Mouse (Mus musculus) kidney, postnatal 4 days (tissue): ENCODE data around the gene Ccl17.

ENCODE experiments used
- DNase-seq, 2 experiments: peaks; one replicate each; pipeline ENCODE4 v3.0.0; 2021; ENCODE audit warnings: mixed read lengths in 2 of 2

The Ccl17 gene

DNA sequence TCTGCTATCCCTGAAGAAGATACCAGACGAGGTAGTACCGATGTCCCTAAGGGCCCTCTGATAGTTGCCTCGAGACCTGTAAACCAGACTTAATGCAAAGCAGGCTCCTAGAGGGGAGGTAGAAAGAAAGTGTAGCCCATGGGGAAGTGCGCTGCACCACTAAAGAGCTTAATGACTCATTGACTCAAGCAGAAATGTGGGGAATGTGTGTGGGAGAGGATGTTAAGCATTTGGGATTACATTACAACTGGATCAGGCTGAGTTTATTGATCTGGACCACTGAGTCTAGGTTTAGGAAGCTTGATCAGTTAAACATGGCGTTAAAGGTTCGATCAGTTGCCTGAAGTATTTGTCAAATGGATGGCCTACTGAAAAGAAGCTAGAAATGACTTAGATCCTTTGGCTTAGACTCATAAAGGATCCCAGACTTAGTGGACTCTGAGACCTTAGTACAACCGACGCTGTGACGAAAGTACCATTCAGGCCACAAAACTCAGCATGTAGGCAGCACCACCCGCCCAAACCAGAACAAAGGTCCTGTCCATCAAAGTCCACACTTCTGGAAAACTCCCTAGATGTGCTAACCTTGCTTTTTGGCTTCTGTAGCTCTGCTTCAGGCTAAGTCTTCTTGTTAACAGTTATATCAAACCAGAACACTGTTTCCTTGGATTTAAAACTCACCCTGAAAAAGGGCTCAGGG lies 20.8 kb upstream of the Ccl17 start:
- DNase-seq = no peak

DNA sequence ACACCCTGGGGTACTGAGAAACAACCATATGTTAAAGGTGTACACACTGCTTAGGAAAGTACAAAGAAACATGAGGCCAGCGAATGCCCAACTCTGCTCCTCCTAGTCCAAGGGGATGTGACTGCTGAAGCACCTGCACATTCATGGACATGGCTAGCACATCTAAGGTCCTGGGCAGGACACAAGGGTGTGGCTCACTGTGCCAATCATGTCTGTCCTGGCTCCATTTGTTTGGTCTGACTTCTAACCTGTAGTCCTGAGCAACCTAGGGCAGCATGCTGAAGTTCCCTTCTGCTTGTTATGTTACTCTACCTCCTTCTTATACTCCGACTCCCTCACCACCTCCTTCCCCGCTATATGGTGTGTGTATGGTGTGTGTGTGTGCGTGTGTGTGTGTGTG lies 15.9 kb upstream of the Ccl17 start:
- DNase-seq = no peak

DNA sequence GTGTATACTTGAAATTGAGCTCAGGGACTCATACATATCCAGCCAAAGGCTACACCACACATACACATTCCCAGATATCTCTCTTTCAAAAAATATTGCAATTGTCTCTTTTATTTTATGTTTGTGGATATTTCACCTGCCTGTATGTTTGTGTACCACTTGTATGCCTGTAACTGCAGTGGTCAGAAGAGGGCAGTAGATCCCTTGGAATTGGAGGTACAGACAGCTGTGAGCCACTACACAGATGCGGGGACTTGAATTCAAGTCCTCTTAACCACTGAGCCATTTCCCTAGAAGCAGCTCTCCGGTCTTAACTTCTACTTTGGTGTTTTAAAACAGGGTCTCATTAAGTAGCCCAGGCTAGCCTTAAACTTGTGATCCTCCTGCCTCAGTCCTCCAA lies 15.5 kb upstream of the Ccl17 start:
- no peak for DNase-seq

DNA sequence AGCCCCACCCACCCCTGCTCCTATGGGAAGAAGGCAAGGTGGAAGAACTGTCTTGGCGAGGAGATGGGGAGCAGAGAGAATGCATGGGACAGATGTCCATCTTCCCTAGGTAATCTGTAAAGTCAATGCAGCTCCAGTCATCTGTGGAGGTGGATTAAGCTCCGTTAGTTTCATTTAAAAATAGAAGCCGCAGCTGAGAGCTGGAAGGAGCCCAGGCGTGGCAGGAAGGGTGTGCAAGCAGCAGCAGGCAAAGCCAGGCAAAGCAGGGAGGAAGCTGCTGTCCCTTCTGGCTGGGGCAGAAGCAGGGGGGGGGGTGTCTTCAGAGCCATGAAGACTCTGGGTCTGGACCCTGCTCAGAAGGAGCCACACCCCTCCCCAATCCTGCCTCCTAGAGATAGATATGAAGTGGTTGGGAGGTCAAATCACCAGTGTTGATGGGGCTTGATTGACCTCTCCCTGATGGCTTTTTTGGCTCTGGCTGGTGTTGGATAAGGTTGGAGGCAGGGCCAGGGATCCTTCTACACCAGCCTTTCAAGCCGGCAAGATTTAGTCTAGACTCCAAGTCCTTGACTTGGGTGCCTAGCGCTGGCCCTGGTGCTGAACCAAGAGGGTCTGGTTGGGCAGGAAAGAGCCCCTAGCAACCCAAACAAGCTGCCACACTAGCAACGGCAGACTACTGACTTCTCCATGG lies 9.8 kb upstream of the Ccl17 start:
- DNase-seq = peak; percentile 81 to 82

DNA sequence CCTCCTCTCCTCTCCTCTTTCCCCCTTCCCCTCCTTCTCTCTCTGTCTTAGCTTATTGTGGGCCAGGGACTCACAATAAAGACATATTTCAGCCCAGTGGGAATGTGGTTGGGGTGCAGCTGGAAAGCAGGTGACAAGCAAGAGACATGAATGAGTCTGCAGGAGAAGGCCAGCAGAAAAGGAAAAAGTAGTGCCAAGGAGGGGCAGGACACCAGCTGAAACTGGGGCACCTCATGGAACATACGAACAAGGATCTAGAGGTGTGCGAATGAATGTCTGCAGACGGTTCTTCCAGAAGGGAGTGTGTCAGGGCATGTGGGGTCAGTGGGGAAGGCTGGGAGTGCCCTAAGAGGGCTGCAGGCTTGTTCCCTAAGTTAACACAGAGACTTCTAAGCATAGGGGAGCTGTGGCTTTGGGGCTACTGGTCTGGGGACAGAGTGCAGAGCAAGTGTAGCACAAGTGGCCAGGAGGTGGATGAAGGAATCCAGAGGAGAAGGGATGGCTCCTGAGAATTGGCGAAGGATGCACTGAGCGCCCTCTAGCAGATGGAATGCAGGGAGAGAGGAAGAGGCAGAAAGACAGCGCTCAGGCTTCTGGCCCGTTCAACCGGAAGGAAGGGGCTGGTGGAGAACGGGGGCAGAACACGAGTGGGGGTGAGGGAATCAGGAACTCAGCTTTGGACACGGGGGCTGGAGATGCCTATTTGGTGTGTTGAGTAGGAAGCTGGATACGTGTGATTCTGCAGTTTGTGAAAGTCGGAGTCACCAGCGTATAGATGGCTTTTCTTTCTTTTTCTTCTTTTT lies 8.8 kb upstream of the Ccl17 start:
- peak; percentile 71 to 78 for DNase-seq

DNA sequence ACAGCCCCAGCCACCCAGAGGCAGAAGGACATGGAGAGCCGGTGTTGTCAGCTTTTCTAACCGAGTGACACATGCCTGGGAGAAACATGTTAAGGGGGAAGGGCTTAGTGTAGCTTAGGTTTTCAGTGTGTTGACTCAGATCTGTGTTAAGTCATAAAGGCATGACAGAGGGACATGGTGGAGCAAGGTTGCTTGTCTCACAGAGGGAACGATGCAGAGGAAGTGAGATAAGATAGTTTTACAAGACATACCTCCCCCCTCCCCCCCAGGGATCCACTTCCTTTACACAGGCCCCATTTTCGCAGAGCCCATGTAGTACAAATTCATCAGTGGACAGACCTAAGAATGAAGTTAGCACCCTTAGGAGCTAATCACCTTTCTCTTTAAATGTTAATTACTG lies 7.9 kb upstream of the Ccl17 start:
- DNase-seq = no peak

DNA sequence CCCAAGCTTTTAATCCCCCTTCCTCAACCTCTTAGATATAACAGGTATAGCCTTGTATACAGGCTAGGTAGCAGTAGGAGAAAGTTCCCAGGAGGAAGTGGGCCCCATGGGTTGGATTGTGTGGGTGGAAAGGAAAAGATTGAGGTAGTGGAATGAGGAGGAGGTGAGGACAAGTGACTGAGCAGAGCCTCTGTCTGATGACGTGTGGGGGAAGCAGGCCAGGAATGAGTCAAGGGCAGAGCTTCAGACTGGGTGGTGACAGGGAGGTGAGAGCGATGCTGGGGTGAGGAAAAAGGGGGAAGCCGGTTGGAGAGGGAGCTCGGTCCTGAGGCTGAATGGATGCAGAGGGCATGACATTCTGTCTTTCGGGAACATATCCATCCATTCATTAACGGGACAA lies 6.7 kb upstream of the Ccl17 start:
- no peak for DNase-seq

DNA sequence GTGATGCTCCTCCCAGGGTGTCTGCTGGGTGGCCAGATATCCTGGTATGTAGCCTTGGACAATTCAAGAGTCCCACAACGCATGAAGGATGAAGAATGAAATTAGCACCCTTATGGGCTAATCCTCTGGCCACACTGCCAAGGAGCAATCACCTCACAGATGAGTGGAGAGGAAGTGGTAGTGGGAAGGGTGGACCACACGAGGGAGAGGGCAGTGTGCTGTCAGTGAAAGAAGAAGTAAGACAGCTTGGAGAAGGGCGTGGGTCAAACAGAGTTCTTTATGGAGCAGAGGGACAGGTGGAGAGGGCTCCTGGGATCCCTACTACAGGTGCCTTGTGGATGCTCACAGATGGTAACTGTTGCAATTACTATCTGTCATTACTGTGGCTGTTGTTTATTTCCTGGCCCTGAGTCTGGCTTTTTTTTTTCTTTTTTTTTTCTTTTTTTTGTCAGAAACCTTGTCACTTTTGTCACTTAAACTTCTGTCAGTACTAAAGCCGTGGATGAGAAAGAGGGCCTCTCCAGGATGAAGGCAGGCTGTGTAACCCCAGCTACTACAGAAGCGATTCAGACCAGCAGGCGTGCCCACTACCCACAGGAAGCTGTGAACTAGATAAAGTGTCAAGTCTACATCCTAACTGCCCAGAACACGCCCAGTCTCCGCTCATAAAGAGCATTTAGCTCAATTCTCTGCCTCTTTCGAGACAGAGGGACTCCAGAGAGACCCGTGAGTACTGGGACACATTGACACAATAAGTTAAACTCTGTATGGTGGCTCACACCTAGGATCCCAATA lies 5.5 kb upstream of the Ccl17 start:
- DNase-seq = no peak

DNA sequence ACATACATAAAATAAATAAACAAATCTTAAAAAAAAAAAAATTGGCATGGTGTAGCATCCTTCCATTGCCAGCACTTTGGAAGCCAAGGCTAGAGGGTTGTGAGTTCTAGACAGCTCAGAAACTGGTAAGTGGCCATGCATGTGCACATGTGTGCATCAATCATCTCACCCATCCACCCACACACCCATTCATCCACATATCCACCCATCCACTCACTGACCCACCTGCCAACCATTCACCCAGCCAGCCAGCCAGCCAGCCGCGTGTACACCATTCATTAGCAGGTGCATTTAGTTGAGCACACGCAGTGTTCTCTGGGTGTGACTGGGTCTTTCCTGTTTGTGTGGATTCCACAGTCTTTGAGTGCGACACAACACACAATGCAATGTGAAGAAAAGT lies 4.4 kb upstream of the Ccl17 start:
- DNase-seq = no peak

DNA sequence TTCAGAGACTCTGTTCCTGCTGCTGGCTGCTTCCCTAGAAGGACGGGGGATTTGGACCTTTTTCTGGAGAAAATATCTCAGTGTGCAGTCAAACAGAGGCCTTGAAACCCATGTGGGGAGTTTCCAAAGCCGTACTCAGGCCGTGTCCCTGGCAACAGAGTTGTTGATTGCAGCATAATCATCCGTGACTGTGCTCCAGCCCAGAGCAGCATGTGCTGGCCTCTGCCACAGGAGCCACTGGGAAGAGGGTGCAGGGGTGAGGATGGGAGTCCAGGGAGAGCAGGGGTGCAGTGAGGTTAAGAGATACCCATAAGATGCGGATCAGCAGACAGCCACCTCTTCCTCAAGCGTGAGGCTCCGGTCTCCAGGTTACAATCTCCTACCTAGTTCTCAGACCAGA lies 2.7 kb upstream of the Ccl17 start:
- DNase-seq = peak in 1 of 2 experiments; percentile 39

DNA sequence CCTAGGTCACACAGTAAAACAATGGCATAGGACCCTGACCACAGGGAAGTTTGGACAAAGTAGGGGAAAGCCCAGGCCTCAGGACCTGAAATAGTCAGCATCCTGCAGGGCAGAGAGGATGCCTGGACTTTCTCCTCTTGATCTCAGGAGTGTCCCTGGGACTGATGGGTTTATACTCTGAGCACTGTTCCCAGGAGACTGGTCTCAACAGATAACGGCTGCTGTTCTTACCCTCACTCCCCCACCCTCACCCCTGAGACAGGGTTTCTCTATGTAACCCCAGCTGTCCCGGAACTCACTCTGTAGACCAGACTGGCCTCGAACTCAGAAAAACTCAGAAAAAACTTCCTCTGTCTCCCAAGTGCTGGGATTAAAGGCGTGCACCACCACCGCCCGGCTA lies 1.9 kb upstream of the Ccl17 start:
- no peak for DNase-seq

DNA sequence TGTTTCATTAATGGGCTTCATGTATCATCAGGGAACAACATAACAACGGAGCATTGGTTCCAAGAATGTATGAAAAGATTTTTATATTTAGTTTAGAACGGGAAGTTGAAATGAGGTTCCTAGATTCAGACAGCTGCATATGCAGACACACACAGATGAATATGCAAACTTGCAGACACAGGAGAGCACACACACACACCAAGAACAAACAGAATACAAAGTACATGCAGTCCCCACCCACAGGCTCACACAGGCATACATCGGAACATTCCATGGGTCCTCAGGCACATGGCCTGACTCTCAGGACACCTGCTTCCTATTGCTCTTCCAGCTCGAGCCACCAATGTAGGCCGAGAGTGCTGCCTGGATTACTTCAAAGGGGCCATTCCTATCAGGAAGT lies 602 bp downstream of the Ccl17 start:
- DNase-seq = no peak

DNA sequence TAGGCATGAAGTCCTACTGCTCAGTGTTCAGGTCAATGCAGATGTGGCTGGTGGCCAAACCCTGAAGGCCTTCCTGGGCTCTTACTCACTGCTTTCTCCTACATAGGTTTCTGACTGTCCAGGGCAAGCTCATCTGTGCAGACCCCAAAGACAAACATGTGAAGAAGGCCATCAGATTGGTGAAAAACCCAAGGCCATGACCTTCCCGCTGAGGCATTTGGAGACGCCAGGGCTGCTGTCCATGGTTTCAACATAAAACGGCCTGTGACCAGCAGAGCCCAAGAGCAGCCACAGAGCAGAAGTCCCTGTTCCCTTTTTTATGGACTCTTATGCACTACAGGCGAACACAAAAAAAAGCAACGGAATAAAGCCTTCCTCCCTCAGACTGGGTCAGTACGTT lies 1.4 kb downstream of the Ccl17 start:
- DNase-seq = peak; percentile 22 to 27

DNA sequence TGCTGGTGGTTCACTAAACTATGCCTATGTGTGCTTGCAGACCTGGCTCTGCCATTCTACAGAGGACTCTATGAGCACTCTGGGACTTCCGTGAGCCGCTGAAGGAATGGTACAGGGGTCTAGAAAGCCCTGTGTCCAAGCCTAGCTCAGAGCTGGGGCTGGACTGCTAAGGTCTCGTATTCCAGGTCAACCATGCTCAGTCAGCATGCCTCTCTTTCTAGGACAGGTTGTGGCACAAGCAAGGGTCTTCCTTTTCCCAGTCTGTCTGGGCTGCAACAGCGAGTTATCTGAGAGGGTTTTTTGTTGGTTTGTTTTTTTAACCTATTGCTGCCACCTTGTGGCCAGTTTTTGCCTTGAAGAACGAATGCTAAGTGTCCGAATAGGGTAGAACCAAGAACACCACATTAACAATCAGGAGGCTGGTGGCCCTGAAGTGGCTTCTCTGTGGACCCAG lies 2.4 kb downstream of the Ccl17 start:
- DNase-seq = peak; percentile 89 to 90

DNA sequence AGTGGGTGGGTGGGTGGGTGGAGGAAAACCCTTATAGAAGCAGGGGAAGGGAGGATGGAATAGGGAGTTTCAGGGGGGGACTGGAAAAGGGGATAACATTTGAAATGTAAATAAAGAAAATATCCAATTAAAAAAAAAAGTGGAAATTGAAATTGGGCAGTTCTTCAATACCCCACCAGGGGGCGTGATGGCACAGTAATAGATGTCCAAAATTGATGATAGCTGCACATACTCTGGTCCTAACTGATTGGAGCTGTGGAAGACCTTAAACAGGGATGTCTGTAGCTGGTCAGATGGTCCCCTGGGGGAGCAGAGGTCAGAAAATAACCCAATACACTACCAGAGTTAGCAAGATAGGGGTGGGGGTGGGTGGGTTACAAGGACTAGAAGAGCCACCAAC lies 4.3 kb downstream of the Ccl17 start:
- DNase-seq = peak; percentile 40 to 50

DNA sequence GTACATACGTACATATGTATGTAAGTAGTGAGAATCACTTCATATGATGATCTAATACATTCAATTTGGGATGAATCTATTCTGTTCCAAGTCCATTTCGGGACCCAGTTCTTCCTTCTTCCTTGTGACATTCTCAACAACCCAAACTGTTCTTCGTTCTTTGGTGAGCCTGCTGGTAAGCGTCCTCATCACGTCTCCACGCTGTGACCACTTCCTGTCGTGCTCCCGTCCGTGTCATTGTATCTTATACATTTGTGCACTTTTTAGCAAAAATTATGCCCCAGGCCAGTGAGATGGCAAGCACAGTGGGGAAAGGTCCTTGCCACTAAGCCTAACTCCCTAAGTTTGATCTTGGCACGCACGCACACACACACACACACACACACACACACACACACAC lies 7.7 kb downstream of the Ccl17 start:
- DNase-seq = no peak

DNA sequence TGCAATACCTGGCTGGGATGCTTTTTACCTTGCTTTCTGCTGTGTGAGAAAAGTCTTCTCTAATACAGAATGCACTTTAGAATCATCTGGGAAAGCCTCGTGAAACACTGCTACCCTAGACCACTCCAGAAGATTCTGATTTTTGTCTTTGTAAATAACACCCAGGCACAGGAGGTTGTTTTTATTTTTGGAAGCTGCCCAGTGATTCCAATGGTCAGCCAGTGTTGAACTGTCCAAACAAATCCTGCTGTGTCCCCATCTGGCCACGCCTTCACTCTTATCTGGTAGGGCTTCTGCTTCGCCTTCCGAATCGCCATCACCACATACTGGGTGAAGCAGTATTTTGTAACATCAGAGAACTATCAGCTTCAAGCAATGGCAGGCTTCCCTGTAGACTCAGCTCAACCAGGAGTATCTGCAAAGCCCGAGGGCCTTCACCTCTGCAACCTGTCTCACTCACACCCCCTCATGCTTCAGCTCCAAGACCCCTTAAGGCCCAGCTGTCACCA lies 9.5 kb downstream of the Ccl17 start:
- no peak for DNase-seq

DNA sequence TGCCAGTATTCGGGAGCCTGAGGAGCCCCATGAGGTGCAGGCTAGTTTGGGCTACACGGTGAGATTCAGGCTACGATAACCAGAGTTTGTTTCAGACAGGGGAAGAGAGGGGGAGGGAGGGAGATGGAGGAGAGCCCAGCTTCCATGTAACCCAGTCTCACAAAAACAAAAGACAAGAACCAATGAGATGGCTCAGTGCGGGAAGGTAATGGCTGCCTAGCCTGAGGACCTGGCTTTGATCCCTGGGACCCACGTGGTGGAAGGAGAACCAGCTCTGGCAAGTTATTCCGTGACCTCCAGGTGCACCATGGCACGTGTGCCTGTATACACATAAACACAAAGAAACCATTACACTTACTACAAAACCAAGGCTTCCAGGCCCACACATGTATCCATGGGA lies 10.3 kb downstream of the Ccl17 start:
- peak; percentile 21 to 40 for DNase-seq

DNA sequence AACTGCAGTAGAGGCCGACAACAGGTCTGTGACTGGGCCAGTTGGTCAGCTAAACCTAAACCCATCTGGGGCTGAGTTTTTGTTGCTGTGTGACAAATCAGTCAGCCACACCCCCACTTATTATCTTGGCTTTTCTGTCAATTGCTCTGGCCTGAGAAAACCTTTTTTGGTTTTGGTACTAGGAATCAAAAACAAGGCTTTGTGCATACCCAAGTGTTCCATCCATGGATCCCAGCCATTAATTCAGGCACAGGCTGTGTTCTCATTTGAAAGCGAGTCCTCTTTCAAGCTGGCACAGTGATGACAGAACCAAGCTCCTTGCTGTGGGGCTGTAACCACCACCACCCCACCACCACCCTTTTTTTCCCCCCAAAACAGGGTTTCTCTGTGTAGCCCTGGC lies 11.1 kb downstream of the Ccl17 start:
- no peak for DNase-seq

DNA sequence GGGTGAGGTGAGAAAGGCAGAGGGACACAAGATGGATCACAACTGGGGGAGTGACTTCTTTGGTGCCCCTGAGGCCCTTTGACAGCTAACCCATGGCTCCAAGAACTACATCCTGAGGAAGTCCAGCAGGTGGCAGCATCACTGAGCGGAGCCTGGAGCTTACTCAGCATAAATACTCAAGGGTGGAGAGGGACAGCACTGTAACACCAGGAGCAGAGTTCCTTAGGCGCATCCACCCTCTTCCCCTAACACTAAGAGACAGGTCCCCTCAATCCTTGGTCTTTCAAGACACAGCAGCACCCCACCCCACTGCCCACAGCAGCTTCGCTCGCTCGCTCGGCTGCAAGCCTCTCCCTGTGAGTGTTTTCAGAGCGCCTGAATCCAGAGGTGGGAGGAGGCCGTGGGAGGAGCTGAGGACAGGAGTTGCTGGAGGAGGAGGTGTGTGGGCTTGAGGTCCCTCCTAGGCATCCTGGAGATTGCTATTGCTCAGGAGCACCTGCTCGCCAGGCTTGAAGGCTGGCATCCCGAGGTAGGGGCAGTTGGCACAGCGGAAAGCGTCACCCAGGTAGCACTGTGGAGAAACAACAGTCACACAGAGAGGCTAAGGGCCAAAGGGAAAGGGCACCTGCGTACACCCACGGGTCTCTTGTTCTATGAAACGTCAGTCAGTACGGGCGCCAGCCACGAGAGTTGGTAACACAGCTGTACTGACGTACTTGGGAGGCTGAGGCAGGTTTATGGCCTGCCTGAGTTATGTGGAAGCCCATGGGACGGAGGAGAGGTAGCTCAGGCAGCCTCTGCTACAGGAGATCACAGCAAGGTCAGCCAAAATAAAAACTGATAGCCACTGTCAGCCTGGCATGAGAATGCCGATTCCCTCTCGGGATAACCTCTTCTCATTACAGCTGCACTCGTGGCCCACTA lies 12.6 kb downstream of the Ccl17 start:
- peak; percentile 82 to 87 for DNase-seq

DNA sequence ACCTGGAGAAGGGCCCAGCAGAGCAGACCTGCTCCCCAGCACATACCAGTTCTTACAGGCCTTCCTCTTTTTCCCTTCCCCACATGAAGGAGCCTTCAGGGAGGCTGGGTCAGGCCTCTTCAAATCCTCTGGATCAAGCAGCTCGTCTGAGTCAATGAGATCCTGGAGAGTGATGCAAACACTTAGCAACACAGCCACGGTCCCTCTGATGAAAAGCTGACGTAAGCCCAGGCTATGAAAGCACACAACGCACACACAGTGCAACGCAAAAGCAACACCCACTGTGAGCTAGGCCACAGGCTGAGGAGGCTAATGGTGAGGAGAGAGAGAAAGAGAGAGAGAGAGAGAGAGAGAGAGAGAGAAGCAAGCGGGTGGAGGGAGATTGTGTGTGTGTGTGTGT lies 14.9 kb downstream of the Ccl17 start:
- no peak for DNase-seq

DNA sequence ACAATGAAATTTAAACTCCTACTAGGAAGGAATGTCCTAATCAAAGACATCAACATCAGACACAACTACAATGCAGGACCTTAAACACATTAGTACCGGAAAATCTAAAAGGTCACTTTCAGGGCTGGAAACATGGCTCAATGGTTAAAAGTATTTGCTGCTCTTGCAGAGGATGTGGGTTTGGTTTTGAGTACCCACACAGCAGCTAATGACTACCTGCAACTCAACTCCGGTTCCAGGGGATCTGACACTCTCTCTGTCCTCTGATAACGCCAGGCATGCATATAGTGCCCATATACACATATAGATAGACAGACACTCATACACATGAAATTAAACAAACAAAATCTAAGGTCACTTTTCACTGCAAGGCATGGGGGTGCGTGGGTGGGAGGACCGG lies 16.0 kb downstream of the Ccl17 start:
- DNase-seq = no peak
